Mouse (Mus musculus): ENCODE measurements around the gene Ctnnal1.

DNA sequence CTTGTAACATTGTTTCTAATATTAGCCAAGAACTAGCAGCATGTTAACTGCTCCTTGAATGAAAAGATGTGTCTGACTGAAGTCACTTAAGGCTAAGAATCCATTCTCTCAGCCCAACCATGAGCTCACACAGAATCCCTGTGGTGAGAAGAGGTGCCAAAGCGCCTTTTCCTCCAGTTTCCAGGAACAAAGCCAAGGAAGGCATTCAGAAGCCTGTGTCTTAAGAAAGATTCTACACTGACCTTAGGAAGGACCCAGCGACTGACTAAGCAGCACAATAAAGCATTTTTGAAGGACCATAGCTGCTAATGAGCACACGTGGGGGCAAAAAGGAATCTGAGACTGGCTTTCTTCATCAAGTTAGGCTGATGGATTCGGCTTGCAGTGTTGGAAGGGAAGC, 983 bp upstream of the Ctnnal1 start:
- TF ChIP-seq POLR2AphosphoS2 (IDR thresholded peaks at IDR 0.05; ENCODE audit: low read length) (no peak), ELF1 (IDR thresholded peaks at IDR 0.05; ENCODE audit: low read depth, low read length) (no peak), POLR2A (IDR thresholded peaks at IDR 0.05; ENCODE audit: control insufficient read depth in 1 of 2, insufficient read depth in 1 of 2, low read depth in 1 of 2, low read length in 2 of 2, poor library complexity in 1 of 2) (no peak), CHD2 (IDR thresholded peaks at IDR 0.05; ENCODE audit: low read length) (no peak), CTCF (IDR thresholded peaks at IDR 0.05 in 2 of 3, conservative IDR thresholded peaks at IDR 0.05 in 1 of 3; ENCODE audit: control insufficient read depth in 1 of 3, insufficient read depth in 1 of 3, low read depth in 2 of 3, low read length in 3 of 3, poor library complexity in 1 of 3, severe bottlenecking in 1 of 3) (no peak), TBP (IDR thresholded peaks at IDR 0.05; ENCODE audit: low read depth, low read length) (no peak), USF1 (IDR thresholded peaks at IDR 0.05; ENCODE audit: low read depth, low read length) (no peak)
